Mouse (Mus musculus) spleen, postnatal 36 days (tissue): ENCODE measurements around the gene Etv4.

ENCODE experiments used
- DNase-seq, 2 experiments: peaks; one replicate each; pipeline ENCODE4 v3.0.0; 2022; ENCODE audit warnings: low spot score in 2 of 2, mixed read lengths in 1 of 2

Gene Etv4

GRCm38 (mm10) chr11:101719986-101720520 lies 65.1 kb downstream of the Etv4 start:
- no peak for DNase-seq
